Mouse (Mus musculus) liver, adult 2 months (tissue): ENCODE data around the gene Azi2. TPM values are rescaled to one million over a fixed set of nuclear protein-coding genes. Genes with fewer than 3 reads are reported as not detected.

Experiments used
- DNase-seq: peaks from one replicate; pipeline ENCODE4 v3.0.0-alpha.2; 2011; ENCODE audit warnings: low read depth, low spot score; ENCODE audit errors: extremely low read depth
- H3K27ac ChIP-seq: fragments of 200-500 bp; replicated peaks from 2 replicates; pipeline ENCODE4 v1.5.1; 2012; ENCODE audit warnings: low read depth, mild to moderate bottlenecking, control low read depth, inconsistent platforms, low read length; ENCODE audit not compliant: insufficient read depth
- H3K27me3 ChIP-seq: fragments of 200-500 bp; 2 replicates; pipeline ENCODE4 v1.6.1; 2012; ENCODE audit warnings: mild to moderate bottlenecking, moderate library complexity, low read length, inconsistent platforms; ENCODE audit not compliant: control insufficient read depth, insufficient read depth
- H3K36me3 ChIP-seq: fragments of 200-500 bp; 2 replicates; pipeline ENCODE4 v1.6.1; 2012; ENCODE audit warnings: low read length, inconsistent platforms; ENCODE audit not compliant: control insufficient read depth, insufficient read depth
- H3K4me1 ChIP-seq: fragments of 200-500 bp; 2 replicates; pipeline ENCODE4 v1.6.1; 2011; ENCODE audit warnings: low read length; ENCODE audit not compliant: control insufficient read depth, insufficient read depth
- H3K4me3 ChIP-seq: fragments of 200-500 bp; 2 replicates; pipeline ENCODE4 v1.5.1; 2011; ENCODE audit warnings: low read depth, mild to moderate bottlenecking, control low read depth, low read length, moderate library complexity; ENCODE audit not compliant: insufficient read depth
- H3K79me2 ChIP-seq: fragments of 200-500 bp; 2 replicates; pipeline ENCODE4 v1.6.1; 2012; ENCODE audit warnings: inconsistent platforms, mild to moderate bottlenecking, low read length, moderate library complexity; ENCODE audit not compliant: control insufficient read depth, insufficient read depth
- H3K9ac ChIP-seq: fragments of 200-500 bp; 2 replicates; pipeline ENCODE4 v1.6.1; 2012; ENCODE audit warnings: low read depth, mild to moderate bottlenecking, control low read depth, inconsistent platforms, low read length
- CTCF ChIP-seq: fragments of 200-500 bp; IDR thresholded peaks from 2 replicates; pipeline ENCODE4 v1.5.1; 2011; ENCODE audit warnings: low read depth, low read length, control low read depth
- POLR2A ChIP-seq: fragments of 200-500 bp; IDR thresholded peaks from 2 replicates; pipeline ENCODE4 v1.6.1; 2011; ENCODE audit warnings: low read length, control low read depth; ENCODE audit not compliant: insufficient read depth; ENCODE audit errors: extremely low read depth
- WGBS: fragments of 180-500 bp; shearing (Covaris S2); methylation state at CpG from one replicate; pipeline ENCODE4 v1.1.7; 2018; 5-methylcytosine and 5-hydroxymethylcytosine counted together
- polyA plus RNA-seq: library from polyadenylated mRNA; depleted of rRNA; stranded (reverse); fragments of >200 nt; gene quantifications from 2 replicates; pipeline ENCODE4 v1.2.3, GENCODE M21; 2012
- total RNA-seq: library from RNA; depleted of rRNA; stranded (reverse); fragments of >200 nt; gene quantifications from 2 replicates; pipeline ENCODE4 v1.2.3, GENCODE M21; 2014

Gene Azi2
- total and polyA plus RNA-seq, 2 experiments: 16.1 to 50.9 TPM

- H3K4me1 ChIP-seq: no peaks in the 10 kb centered on the region
- no peaks in the 10 kb centered on the region for H3K27me3 ChIP-seq
- H3K4me3 ChIP-seq: no peak overlapping the region
- TF ChIP-seq CTCF: no peak
- no peak for TF ChIP-seq POLR2A
- no peak for DNase-seq
- 95% methylated on average over 3 of the region's 3 CpGs for WGBS
- no peak overlapping the region for H3K9ac ChIP-seq
- peaks cover 47% of the 10 kb centered on the region for H3K36me3 ChIP-seq
- H3K79me2 ChIP-seq: no peaks in the 10 kb centered on the region
- no peak overlapping the region for H3K27ac ChIP-seq
Observed at GRCm38 (mm10) chr9:118059101-118059500, 18.8 kb downstream of the Azi2 start.

GRCm38 (mm10) chr9:118070442-118070841 lies 30.1 kb downstream of the Azi2 start:
- Histone ChIP-seq H3K36me3 (peaks cover 26% of the 10 kb centered on the region), H3K4me3 (no peak overlapping the region), H3K9ac (no peak overlapping the region), H3K27me3 (no peaks in the 10 kb centered on the region), H3K4me1 (no peaks in the 10 kb centered on the region), H3K79me2 (no peaks in the 10 kb centered on the region), H3K27ac (no peak overlapping the region)
- TF ChIP-seq POLR2A: no peak
- WGBS: 90% methylated on average over 6 of the region's 6 CpGs
- DNase-seq: no peak

- H3K9ac ChIP-seq: no peak overlapping the region
- no peak overlapping the region for H3K4me3 ChIP-seq
- WGBS: 87% methylated on average over 3 of the region's 3 CpGs
- H3K4me1 ChIP-seq: no peaks in the 10 kb centered on the region
- no peak for DNase-seq
- peaks cover 20% of the 10 kb centered on the region for H3K36me3 ChIP-seq
- no peaks in the 10 kb centered on the region for H3K79me2 ChIP-seq
- TF ChIP-seq POLR2A (no peak), CTCF (no peak)
- no peak overlapping the region for H3K27ac ChIP-seq
- no peaks in the 10 kb centered on the region for H3K27me3 ChIP-seq
Observed at GRCm38 (mm10) chr9:118071337-118071736, 31.0 kb downstream of the Azi2 start.

GRCm38 (mm10) chr9:118072101-118072500 lies 31.8 kb downstream of the Azi2 start:
- DNase-seq: no peak

GRCm38 (mm10) chr9:118073358-118073757 lies 33.1 kb downstream of the Azi2 start:
- TF ChIP-seq CTCF: no peak
- TF ChIP-seq POLR2A: no peak
- Histone ChIP-seq H3K4me1 (no peaks in the 10 kb centered on the region), H3K27me3 (no peaks in the 10 kb centered on the region), H3K27ac (no peak overlapping the region), H3K4me3 (no peak overlapping the region), H3K79me2 (no peaks in the 10 kb centered on the region), H3K9ac (no peak overlapping the region), H3K36me3 (peaks cover 8% of the 10 kb centered on the region)
- no peak for DNase-seq
- WGBS: 83% methylated on average over 3 of the region's 3 CpGs

More at GRCm38 (mm10) chr9:118072101-118072500, 31.8 kb downstream of the Azi2 start:
- TF ChIP-seq CTCF: no peak
- TF ChIP-seq POLR2A: no peak
- H3K27me3 ChIP-seq: no peaks in the 10 kb centered on the region
- 81% methylated on average over 5 of the region's 5 CpGs for WGBS
- no peak overlapping the region for H3K9ac ChIP-seq
- H3K4me3 ChIP-seq: no peak overlapping the region
- H3K36me3 ChIP-seq: peaks cover 18% of the 10 kb centered on the region
- H3K4me1 ChIP-seq: no peaks in the 10 kb centered on the region
- no peaks in the 10 kb centered on the region for H3K79me2 ChIP-seq
- no peak overlapping the region for H3K27ac ChIP-seq

- Histone ChIP-seq H3K79me2 (no peaks in the 10 kb centered on the region), H3K9ac (no peak overlapping the region), H3K4me1 (no peaks in the 10 kb centered on the region), H3K27ac (no peak overlapping the region), H3K4me3 (no peak overlapping the region), H3K27me3 (no peaks in the 10 kb centered on the region), H3K36me3 (no peaks in the 10 kb centered on the region)
- TF ChIP-seq CTCF (no peak), POLR2A (no peak)
- WGBS: 64% methylated on average over 22 of the region's 22 CpGs
- DNase-seq: no peak
Observed at GRCm38 (mm10) chr9:118082575-118083431, 42.5 kb downstream of the Azi2 start.
